19 mouse cellular contexts compared by ENCODE assay signal in genomic region chr3:85832490-85833155, GRCm38 (mm10). TPM values are rescaled to one million over a fixed set of nuclear protein-coding genes. Genes with fewer than 3 reads are reported as not detected.
DNase-seq lines count a peak whose midpoint lies in the region; ATAC-seq and TF ChIP-seq lines count a peak whose summit lies in the region.
"Had no signal": no experiment of that assay in that cellular context is flagged by ENCODE, and none has a peak within 500 bp of the region (broad histone marks: within the 10 kb centered on the region; RNA-seq: fewer than 3 reads in every experiment).

No protein-coding gene starts in this region.

- 0 out of 2 replicates have a peak overlapping the region, but pooled peaks have one; percentile 5 for H3K27ac ChIP-seq in midbrain, embryonic 10.5 days (replicated peaks)
- no peak overlapping the region for H3K27ac ChIP-seq in midbrain, embryonic 16.5 days (ENCODE audit: low read length)
- peak overlapping the region; percentile 68 for H3K27ac ChIP-seq in kidney, adult 2 months (ENCODE audit: insufficient read depth, low read depth, low read length)
- H3K27ac ChIP-seq: forebrain, embryonic 15.5 days; heart, adult 2 months; left cerebral cortex, adult 2 months; neural tube, embryonic 13.5 days had no signal

- no peaks in the 10 kb centered on the region for H3K27me3 ChIP-seq in midbrain, embryonic 10.5 days (ENCODE audit: low read depth, poor library complexity, severe bottlenecking)
- H3K27me3 ChIP-seq in midbrain, embryonic 16.5 days (ENCODE audit: control insufficient read depth, insufficient read depth, low read depth, low read length) = no peaks in the 10 kb centered on the region
- no peaks in the 10 kb centered on the region for H3K27me3 ChIP-seq in kidney, adult 2 months (replicated peaks; ENCODE audit: control insufficient read depth, insufficient read depth, low read length)
- H3K27me3 ChIP-seq: forebrain, embryonic 15.5 days; neural tube, embryonic 13.5 days had no signal

- H3K4me3 ChIP-seq in midbrain, embryonic 10.5 days = no peak overlapping the region
- H3K4me3 ChIP-seq in midbrain, embryonic 16.5 days (ENCODE audit: low read depth, low read length) = no peak overlapping the region
- H3K4me3 ChIP-seq in kidney, adult 2 months (ENCODE audit: insufficient read depth, low read depth, low read length) = no peak overlapping the region
- H3K4me3 ChIP-seq: forebrain, embryonic 15.5 days; heart, adult 2 months; left cerebral cortex, adult 2 months; neural tube, embryonic 13.5 days had no signal

- WGBS in midbrain, embryonic 10.5 days = 74% methylated on average over 10 of the region's 10 CpGs
- 57% methylated on average over 10 of the region's 10 CpGs for WGBS in midbrain, embryonic 16.5 days
- 37% methylated on average over 10 of the region's 10 CpGs for WGBS in kidney, adult 2 months

- no peak overlapping the region for H3K4me2 ChIP-seq in midbrain, embryonic 16.5 days (ENCODE audit: low read length)
- H3K4me2 ChIP-seq: forebrain, embryonic 15.5 days; liver, embryonic 11.5 days; lung, embryonic 14.5 days; neural tube, embryonic 13.5 days had no signal

- no peaks in the 10 kb centered on the region for H3K9me3 ChIP-seq in midbrain, embryonic 10.5 days (replicated peaks)
- H3K9me3 ChIP-seq in midbrain, embryonic 16.5 days (replicated peaks; ENCODE audit: control insufficient read depth, low read length, poor library complexity, severe bottlenecking) = no peaks in the 10 kb centered on the region
- H3K9me3 ChIP-seq: forebrain, embryonic 15.5 days; neural tube, embryonic 13.5 days had no signal

- TF ChIP-seq POLR2A in kidney, adult 2 months (IDR thresholded peaks at IDR 0.05; ENCODE audit: low read depth, low read length) = no peak

- no peak for TF ChIP-seq CTCF in kidney, adult 2 months (conservative IDR thresholded peaks at IDR 0.05; ENCODE audit: insufficient read depth, insufficient read length, low read depth, low read length)

- H3K9ac ChIP-seq in midbrain, embryonic 16.5 days (ENCODE audit: low read depth, low read length) = no peak overlapping the region
- H3K9ac ChIP-seq: forebrain, embryonic 15.5 days; lung, embryonic 14.5 days; neural tube, embryonic 13.5 days had no signal

- H3K36me3 ChIP-seq in midbrain, embryonic 10.5 days = no peaks in the 10 kb centered on the region
- no peaks in the 10 kb centered on the region for H3K36me3 ChIP-seq in midbrain, embryonic 16.5 days (ENCODE audit: control insufficient read depth, insufficient read depth, low read length)
- no peaks in the 10 kb centered on the region for H3K36me3 ChIP-seq in kidney, adult 2 months (ENCODE audit: control insufficient read depth, insufficient read depth, low read length)
- H3K36me3 ChIP-seq: forebrain, embryonic 15.5 days; neural tube, embryonic 13.5 days had no signal

- DNase-seq in midbrain, embryonic 10.5 days (ENCODE audit: low spot score) = no peak
- DNase-seq in kidney, adult 2 months = peak; percentile 83
- DNase-seq in kidney, postnatal 36 days = peak; percentile 50 to 68
- no peak for DNase-seq in layer of hippocampus, adult 9-10 months (ENCODE audit: low spot score)
- DNase-seq in cerebellum, adult 18-20 months = no peak
- DNase-seq in thymus, postnatal 14 days = no peak
- DNase-seq: adrenal gland, adult 2 months; cerebellum, adult 2 months; heart, adult 2 months; heart, postnatal 14 days; lung, embryonic 14.5 days; right cerebral cortex, postnatal 4 days; thymus, adult 18-20 months had no signal

- ATAC-seq in midbrain, embryonic 16.5 days = no peak
- ATAC-seq: CD4-positive, CD25-positive, alpha-beta regulatory T cell, adult 4 months; forebrain, embryonic 15.5 days had no signal

- H3K4me1 ChIP-seq in midbrain, embryonic 10.5 days = peaks cover 10% of the 10 kb centered on the region
- H3K4me1 ChIP-seq in midbrain, embryonic 16.5 days (ENCODE audit: control insufficient read depth, insufficient read depth, low read length) = no peaks in the 10 kb centered on the region
- H3K4me1 ChIP-seq in kidney, adult 2 months (ENCODE audit: control insufficient read depth, insufficient read depth, low read length) = peaks cover 19% of the 10 kb centered on the region

RNA-seq across cellular contexts. Expression of gene Fam160a1, which starts 15.5 kb away (rescaled TPM):
- 0.27 and 0.50 TPM in 2 replicates for polyA plus RNA-seq in midbrain, embryonic 10.5 days (2016; fragmentation: Nextera tagmentation; extraction: Ambion mirVana)
- 0.22 and 0.38 TPM in 2 replicates for polyA plus RNA-seq in midbrain, embryonic 16.5 days (2015; fragmentation: Nextera tagmentation; extraction: Ambion mirVana)
- 8.5 and 10.3 TPM in 2 replicates for polyA plus RNA-seq in kidney, adult 2 months (2012; rRNA removed)

RNA-seq across cellular contexts. Expression of gene Glt28d2, which starts 54.7 kb away (rescaled TPM):
- polyA plus RNA-seq in midbrain, embryonic 10.5 days (2016; fragmentation: Nextera tagmentation; extraction: Ambion mirVana) = 0.16 TPM in 1 of 2 replicates, not detected in the other
- 0.31 and 0.32 TPM in 2 replicates for polyA plus RNA-seq in midbrain, embryonic 16.5 days (2015; fragmentation: Nextera tagmentation; extraction: Ambion mirVana)
- polyA plus RNA-seq in kidney, adult 2 months (2012; rRNA removed) = 1.7 and 2.1 TPM in 2 replicates

RNA-seq across cellular contexts. Expression of gene Gm37240, which starts 54.7 kb away (rescaled TPM):
- 0.21 and 0.44 TPM in 2 replicates for polyA plus RNA-seq in midbrain, embryonic 10.5 days (2016; fragmentation: Nextera tagmentation; extraction: Ambion mirVana)
- 0.26 and 0.94 TPM in 2 replicates for polyA plus RNA-seq in midbrain, embryonic 16.5 days (2015; fragmentation: Nextera tagmentation; extraction: Ambion mirVana)
- 5.5 and 10.9 TPM in 2 replicates for polyA plus RNA-seq in kidney, adult 2 months (2012; rRNA removed)
- polyA plus RNA-seq: neural tube, embryonic 13.5 days had no signal

Comparison
In these comparisons a context has a peak if more than half of its experiments do, and no peak if none do; other contexts are left out.
1. DNase-seq: peak in kidney, adult 2 months (single experiment) and kidney, postnatal 36 days (2 of 2); none in midbrain, embryonic 10.5 days (single experiment), layer of hippocampus, adult 9-10 months (single experiment), cerebellum, adult 18-20 months (0 of 2) and thymus, postnatal 14 days (single experiment).